Mouse (Mus musculus) stomach, embryonic 14.5 days (tissue): ENCODE results near the gene Clic1. TPM values are rescaled to one million over a fixed set of nuclear protein-coding genes. Genes with fewer than 3 reads are reported as not detected.

ENCODE experiments used
- ATAC-seq: fragments of 200-750 bp; cut with Nextera tagmentation; 2 replicates; pipeline ENCODE4 v1.8.0; 2017; ENCODE audit warnings: low read depth, moderate TSS enrichment; ENCODE audit not compliant: insufficient number of reproducible peaks, insufficient read depth, low FRiP score
- H3K27ac ChIP-seq: fragments of 300-500 bp; sonication (generic); 2 replicates; pipeline ENCODE4 v1.5.1; 2014; ENCODE audit warnings: mild to moderate bottlenecking, low read length, moderate library complexity, mixed read lengths
- H3K27me3 ChIP-seq: fragments of 300-500 bp; sonication (generic); 2 replicates; pipeline ENCODE4 v1.6.1; 2014; ENCODE audit warnings: low read length, control low read depth, mixed read lengths; ENCODE audit not compliant: control insufficient read depth, insufficient read depth
- H3K36me3 ChIP-seq: fragments of 300-500 bp; sonication (generic); 2 replicates; pipeline ENCODE4 v1.6.1; 2014; ENCODE audit warnings: mild to moderate bottlenecking, control low read depth, low read length, moderate library complexity, mixed read lengths; ENCODE audit not compliant: control insufficient read depth, insufficient read depth
- H3K4me1 ChIP-seq: fragments of 300-500 bp; sonication (generic); 2 replicates; pipeline ENCODE4 v1.6.1; 2014; ENCODE audit warnings: low read length, control low read depth, mixed read lengths; ENCODE audit not compliant: control insufficient read depth, insufficient read depth
- H3K4me2 ChIP-seq: fragments of 300-500 bp; sonication (generic); replicated peaks from 2 replicates; pipeline ENCODE4 v1.6.1; 2014; ENCODE audit warnings: low read depth, low read length, control low read depth
- H3K4me3 ChIP-seq: fragments of 300-500 bp; sonication (generic); 2 replicates; pipeline ENCODE4 v1.5.1; 2014; ENCODE audit warnings: low read depth, low read length, control low read depth
- H3K9ac ChIP-seq: fragments of 300-500 bp; sonication (generic); replicated peaks from 2 replicates; pipeline ENCODE4 v1.6.1; 2014; ENCODE audit warnings: low read depth, mild to moderate bottlenecking, control low read depth, low read length, moderate library complexity, mixed read lengths
- H3K9me3 ChIP-seq: fragments of 300-500 bp; sonication (generic); 2 replicates; pipeline ENCODE4 v1.6.1; 2016; ENCODE audit warnings: low read depth, low read length, control low read depth; ENCODE audit not compliant: control insufficient read depth
- WGBS: fragments of 180-500 bp; shearing (Covaris S2); extraction: QIAGEN DNeasy Blood & Tissue Kit; methylation state at CpG from one replicate; pipeline ENCODE4 v1.1.7; 2014; 5-methylcytosine and 5-hydroxymethylcytosine counted together
- polyA plus RNA-seq: library from polyadenylated mRNA; unstranded; fragments of >200 nt; fragmentation: Nextera tagmentation; extraction: Ambion mirVana; gene quantifications from 2 replicates; pipeline ENCODE4 v1.2.1, GENCODE M21; 2014

The Clic1 gene
- polyA plus RNA-seq, 1 experiment from 2014 or later = 83.0 TPM

DNA sequence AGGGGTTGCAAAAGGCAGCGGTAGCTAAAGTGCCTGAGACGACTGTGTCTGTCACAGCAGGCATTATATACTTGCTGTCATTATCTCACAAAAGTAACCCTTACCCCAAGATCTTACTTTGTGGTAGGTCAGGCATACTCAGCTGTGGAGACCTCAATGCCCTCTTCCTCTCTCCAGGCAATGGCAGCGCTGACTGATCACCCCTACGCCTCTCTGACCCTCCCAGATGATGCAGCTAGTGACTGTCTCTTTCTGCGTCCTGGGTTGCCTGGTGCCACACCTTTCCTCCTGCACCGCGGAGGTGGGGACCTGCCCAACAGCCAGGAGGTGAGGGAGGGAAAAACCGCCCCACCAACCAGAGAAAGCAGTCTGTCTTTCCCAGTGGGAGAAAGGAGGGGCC lies 11.5 kb downstream of the Clic1 start:
- 69% methylated on average over 8 of the region's 8 CpGs for WGBS
- no peaks in the 10 kb centered on the region for H3K9me3 ChIP-seq
- peaks cover 28% of the 10 kb centered on the region for H3K4me1 ChIP-seq
- no peaks in the 10 kb centered on the region for H3K27me3 ChIP-seq
- no peak overlapping the region for H3K4me3 ChIP-seq
- peaks cover 34% of the 10 kb centered on the region for H3K36me3 ChIP-seq
- H3K4me2 ChIP-seq = no peak overlapping the region
- no peak for ATAC-seq
- peak overlapping the region; percentile 33; the same call in 1 of the 2 replicates for H3K27ac ChIP-seq
- H3K9ac ChIP-seq = no peak overlapping the region

GRCm38 (mm10) chr17:35063466-35063865 lies 13.7 kb downstream of the Clic1 start:
- Histone ChIP-seq H3K27me3 (no peaks in the 10 kb centered on the region), H3K36me3 (peaks cover 17% of the 10 kb centered on the region), H3K4me3 (no peak overlapping the region), H3K4me1 (peaks cover 28% of the 10 kb centered on the region), H3K9ac (no peak overlapping the region), H3K9me3 (no peaks in the 10 kb centered on the region), H3K4me2 (no peak overlapping the region), H3K27ac (no peak overlapping the region)
- no peak for ATAC-seq
- WGBS = 78% methylated on average over 3 of the region's 3 CpGs

GRCm38 (mm10) chr17:35064378-35064877 lies 14.7 kb downstream of the Clic1 start:
- H3K36me3 ChIP-seq = peaks cover 16% of the 10 kb centered on the region
- H3K4me1 ChIP-seq = peaks cover 28% of the 10 kb centered on the region
- H3K27me3 ChIP-seq = no peaks in the 10 kb centered on the region
- no peak for ATAC-seq
- peak overlapping the region; percentile 51 for H3K4me2 ChIP-seq
- H3K9me3 ChIP-seq = no peaks in the 10 kb centered on the region
- WGBS = 30% methylated on average over 10 of the region's 10 CpGs
- no peak overlapping the region for H3K9ac ChIP-seq
- H3K27ac ChIP-seq = peak overlapping the region; percentile 86
- H3K4me3 ChIP-seq = peak overlapping the region; percentile 25

DNA sequence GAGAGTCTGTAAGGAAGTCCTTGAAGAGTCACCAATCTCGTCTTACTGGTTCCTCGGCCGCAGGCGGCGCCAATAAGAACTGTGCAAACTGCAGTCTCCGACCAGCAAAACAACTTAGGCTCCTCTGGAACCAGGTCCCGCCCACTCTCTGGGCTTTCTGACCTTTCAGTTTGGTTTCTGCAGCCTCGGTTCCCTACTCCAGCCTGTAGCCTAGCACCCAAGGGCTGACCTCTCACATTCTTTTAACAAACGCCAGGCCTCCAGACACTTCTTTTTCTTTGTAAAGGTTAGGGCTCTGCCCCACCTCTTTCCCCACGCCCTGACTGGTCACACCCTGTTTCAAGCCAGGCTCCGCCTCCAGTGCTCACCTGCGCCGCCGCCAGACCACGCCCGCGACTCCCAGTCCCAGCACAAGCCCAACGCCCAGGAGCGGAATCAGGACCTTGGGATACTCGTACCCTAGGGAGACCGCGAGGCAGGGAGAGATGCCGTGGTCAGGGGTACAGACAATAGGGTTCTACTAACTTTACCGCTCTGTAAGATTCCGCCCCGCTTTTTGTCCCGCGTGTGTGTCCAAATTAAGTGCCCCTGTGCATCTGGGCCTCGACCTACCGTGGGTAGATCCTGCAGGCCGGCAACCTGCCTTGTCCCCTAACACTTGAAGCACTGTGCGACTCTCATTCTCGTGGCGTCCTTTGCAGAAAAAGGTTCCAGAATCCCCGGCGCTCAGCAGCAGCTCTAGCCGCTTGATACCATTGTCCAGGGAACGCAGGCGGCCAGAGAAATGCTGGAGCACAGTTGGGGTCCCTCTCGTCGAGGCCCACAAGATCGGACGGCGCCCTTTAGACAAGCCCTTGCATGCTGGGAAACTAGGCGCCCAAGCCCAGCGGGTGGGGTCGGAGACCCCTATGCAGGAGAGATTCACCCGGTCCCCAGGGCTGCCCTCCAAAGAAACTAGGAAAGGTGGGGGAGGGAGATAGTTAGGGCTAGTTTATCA lies 15.5 kb downstream of the Clic1 start, which contains the start of gene Ly6g6c:
Gene Ly6g6c, plus strand, starts transcription at position 438 of the 997 bp plus-strand sequence.
- Histone ChIP-seq H3K27me3 (no peaks in the 10 kb centered on the region), H3K4me3 (peak within 1 kb of the TSS; percentile 25), H3K36me3 (peaks cover 16% of the 10 kb centered on the region), H3K27ac (peak within 1 kb of the TSS; percentile 86), H3K4me2 (peak within 1 kb of the TSS; percentile 51), H3K9ac (peak within 1 kb of the TSS; percentile 46), H3K4me1 (peaks cover 25% of the 10 kb centered on the region), H3K9me3 (no peaks in the 10 kb centered on the region)
- ATAC-seq = peak; percentile 80
- WGBS = 2% methylated on average over 48 of the region's 48 CpGs

GRCm38 (mm10) chr17:35066084-35066483 lies 16.3 kb downstream of the Clic1 start, which contains the start of gene Mpig6b:
Gene Mpig6b (minus strand): TSS chr17:35066184.
- Histone ChIP-seq H3K4me2 (peak within 1 kb of the TSS; percentile 51), H3K4me1 (peaks cover 21% of the 10 kb centered on the region), H3K9me3 (no peaks in the 10 kb centered on the region), H3K9ac (peak within 1 kb of the TSS; percentile 46), H3K27ac (peak within 1 kb of the TSS; percentile 86; the same call in 1 of the 2 replicates), H3K4me3 (peak within 1 kb of the TSS; percentile 25), H3K27me3 (no peaks in the 10 kb centered on the region), H3K36me3 (peaks cover 8% of the 10 kb centered on the region)
- 51% methylated on average over 10 of the region's 10 CpGs for WGBS
- ATAC-seq = no peak

GRCm38 (mm10) chr17:35068213-35068914 lies 18.6 kb downstream of the Clic1 start:
- Histone ChIP-seq H3K4me2 (no peak overlapping the region), H3K9ac (no peak overlapping the region), H3K9me3 (no peaks in the 10 kb centered on the region), H3K4me1 (peaks cover 18% of the 10 kb centered on the region), H3K27me3 (no peaks in the 10 kb centered on the region), H3K36me3 (no peaks in the 10 kb centered on the region), H3K4me3 (no peak overlapping the region), H3K27ac (no peak overlapping the region)
- no peak for ATAC-seq
- WGBS = 70% methylated on average over 17 of the region's 17 CpGs

DNA sequence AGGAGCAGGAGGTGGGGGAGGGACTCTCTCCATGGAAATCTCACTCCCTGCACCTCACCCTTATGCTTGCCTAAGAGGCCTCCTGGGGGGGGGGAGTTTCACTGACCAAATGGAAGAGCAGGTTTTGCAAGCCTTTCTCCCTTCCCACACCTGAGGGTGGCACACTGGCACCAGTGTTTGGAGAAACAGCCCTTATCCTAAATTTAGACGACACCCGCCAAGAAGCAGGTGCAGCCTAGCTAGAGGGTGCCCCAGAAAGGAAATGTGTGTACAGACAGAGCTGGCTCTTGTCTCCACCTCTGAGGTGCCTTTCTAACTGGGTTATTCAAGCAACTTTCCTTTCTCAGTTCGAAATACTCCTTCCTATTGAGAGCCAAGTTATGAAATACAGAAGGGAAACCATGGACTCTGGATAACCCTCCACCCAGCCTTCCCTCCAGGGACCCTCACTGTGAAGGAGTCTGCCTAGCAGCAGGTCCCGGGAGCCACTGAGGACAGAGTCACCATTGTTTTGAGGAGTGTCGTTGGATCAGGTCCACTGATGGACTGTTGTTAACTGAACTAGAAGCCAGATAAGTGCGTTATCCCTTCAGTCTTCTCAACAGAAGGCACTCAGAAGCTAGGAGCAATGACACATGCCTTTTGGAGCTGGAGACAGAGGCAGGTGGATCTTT lies 20.9 kb downstream of the Clic1 start:
- no peaks in the 10 kb centered on the region for H3K27me3 ChIP-seq
- H3K4me1 ChIP-seq = peaks cover 7% of the 10 kb centered on the region
- H3K9me3 ChIP-seq = no peaks in the 10 kb centered on the region
- H3K27ac ChIP-seq = no peak overlapping the region
- H3K4me3 ChIP-seq = no peak overlapping the region
- H3K4me2 ChIP-seq = no peak overlapping the region
- H3K36me3 ChIP-seq = no peaks in the 10 kb centered on the region
- WGBS = 46% methylated on average over 6 of the region's 6 CpGs
- peak; percentile 66; the same call in 1 of the 2 replicates for ATAC-seq
- no peak overlapping the region for H3K9ac ChIP-seq

- H3K4me3 ChIP-seq = no peak overlapping the region
- H3K27me3 ChIP-seq = no peaks in the 10 kb centered on the region
- 0 out of 2 replicates have a peak, but pooled peaks cover 6% of the 10 kb centered on the region for H3K4me1 ChIP-seq
- ATAC-seq = no peak
- H3K4me2 ChIP-seq = no peak overlapping the region
- 71% methylated on average over 9 of the region's 9 CpGs for WGBS
- H3K36me3 ChIP-seq = no peaks in the 10 kb centered on the region
- H3K9ac ChIP-seq = no peak overlapping the region
- H3K27ac ChIP-seq = no peak overlapping the region
- H3K9me3 ChIP-seq = no peaks in the 10 kb centered on the region
Observed at GRCm38 (mm10) chr17:35071454-35071853, 21.7 kb downstream of the Clic1 start.
